Mouse (Mus musculus) heart, embryonic 13.5 days (tissue): ENCODE results near the gene Dnah14. TPM values are rescaled to one million over a fixed set of nuclear protein-coding genes. Genes with fewer than 3 reads are reported as not detected.

Experiments used
- ATAC-seq: fragments of 200-750 bp; cut with Nextera tagmentation; 2 replicates; pipeline ENCODE4 v1.8.0; 2017; ENCODE audit warnings: moderate TSS enrichment; ENCODE audit not compliant: insufficient number of reproducible peaks, low FRiP score, low TSS enrichment; ENCODE audit errors: extremely low read depth
- H3K27ac ChIP-seq: fragments of 300-500 bp; sonication (generic); replicated peaks from 2 replicates; pipeline ENCODE4 v1.5.1; 2015; ENCODE audit warnings: moderate library complexity, mild to moderate bottlenecking, inconsistent platforms
- H3K27me3 ChIP-seq: fragments of 300-500 bp; sonication (generic); replicated peaks from 2 replicates; pipeline ENCODE4 v1.6.1; 2015; ENCODE audit warnings: mild to moderate bottlenecking, inconsistent platforms
- H3K36me3 ChIP-seq: fragments of 300-500 bp; sonication (generic); 2 replicates; pipeline ENCODE4 v1.6.1; 2015; ENCODE audit warnings: mild to moderate bottlenecking, inconsistent platforms
- H3K4me1 ChIP-seq: fragments of 300-500 bp; sonication (generic); 2 replicates; pipeline ENCODE4 v1.6.1; 2015; ENCODE audit warnings: inconsistent platforms
- H3K4me2 ChIP-seq: fragments of 300-500 bp; sonication (generic); 2 replicates; pipeline ENCODE4 v1.6.1; 2015; ENCODE audit warnings: inconsistent platforms, mild to moderate bottlenecking, moderate library complexity
- H3K4me3 ChIP-seq: fragments of 300-500 bp; sonication (generic); 2 replicates; pipeline ENCODE4 v1.5.1; 2015; ENCODE audit warnings: moderate library complexity, mild to moderate bottlenecking, inconsistent platforms
- H3K9ac ChIP-seq: fragments of 300-500 bp; sonication (generic); 2 replicates; pipeline ENCODE4 v1.6.1; 2015; ENCODE audit warnings: inconsistent platforms, mild to moderate bottlenecking, moderate library complexity
- H3K9me3 ChIP-seq: fragments of 300-500 bp; sonication (generic); 2 replicates; pipeline ENCODE4 v1.6.1; 2016; ENCODE audit warnings: inconsistent platforms
- WGBS: fragments of 180-500 bp; shearing (Covaris S2); methylation state at CpG from one replicate; pipeline ENCODE4 v1.1.7; 2015; ENCODE audit warnings: mixed read lengths; 5-methylcytosine and 5-hydroxymethylcytosine counted together
- polyA plus RNA-seq: library from polyadenylated mRNA; unstranded; fragments of >200 nt; fragmentation: Nextera tagmentation; extraction: Ambion mirVana; gene quantifications from 2 replicates; pipeline ENCODE4 v1.2.1, GENCODE M21; 2015

Dnah14 gene
- polyA plus RNA-seq, 1 experiment from 2014 or later = 0.83 TPM

- Histone ChIP-seq H3K9me3 (no peaks in the 10 kb centered on the region), H3K4me1 (peaks cover 10% of the 10 kb centered on the region), H3K27ac (peak overlapping the region; percentile 56; the same call in 1 of the 2 replicates), H3K4me2 (no peak overlapping the region), H3K4me3 (no peak overlapping the region), H3K27me3 (no peaks in the 10 kb centered on the region), H3K9ac (no peak overlapping the region), H3K36me3 (no peaks in the 10 kb centered on the region)
- ATAC-seq = no peak
- 45% methylated on average over 2 of the region's 2 CpGs for WGBS
Measured at GRCm38 (mm10) chr1:181793541-181793940, 217.2 kb downstream of the Dnah14 start.

GRCm38 (mm10) chr1:181799911-181800310, 223.6 kb downstream of the Dnah14 start:
- ATAC-seq = no peak
- H3K27me3 ChIP-seq = no peaks in the 10 kb centered on the region
- H3K4me3 ChIP-seq = no peak overlapping the region
- H3K27ac ChIP-seq = no peak overlapping the region
- H3K4me1 ChIP-seq = no peaks in the 10 kb centered on the region
- no peak overlapping the region for H3K4me2 ChIP-seq
- H3K9ac ChIP-seq = no peak overlapping the region
- WGBS = 70% methylated on average over 3 of the region's 3 CpGs
- H3K9me3 ChIP-seq = no peaks in the 10 kb centered on the region
- H3K36me3 ChIP-seq = no peaks in the 10 kb centered on the region

GRCm38 (mm10) chr1:181800667-181801066, 224.3 kb downstream of the Dnah14 start:
- Histone ChIP-seq H3K27me3 (no peaks in the 10 kb centered on the region), H3K4me2 (no peak overlapping the region), H3K9me3 (no peaks in the 10 kb centered on the region), H3K9ac (no peak overlapping the region), H3K27ac (no peak overlapping the region), H3K4me1 (no peaks in the 10 kb centered on the region), H3K36me3 (no peaks in the 10 kb centered on the region), H3K4me3 (no peak overlapping the region)
- 76% methylated on average over 4 of the region's 4 CpGs for WGBS
- no peak for ATAC-seq

- H3K27me3 ChIP-seq = no peaks in the 10 kb centered on the region
- H3K36me3 ChIP-seq = peaks cover 50% of the 10 kb centered on the region
- H3K9me3 ChIP-seq = no peaks in the 10 kb centered on the region
- no peak overlapping the region for H3K27ac ChIP-seq
- no peak overlapping the region for H3K4me3 ChIP-seq
- no peak overlapping the region for H3K4me2 ChIP-seq
- no peak for ATAC-seq
- no peaks in the 10 kb centered on the region for H3K4me1 ChIP-seq
- 89% methylated on average over 18 of the region's 18 CpGs for WGBS
- no peak overlapping the region for H3K9ac ChIP-seq
Measured at GRCm38 (mm10) chr1:181811481-181812223, 235.3 kb downstream of the Dnah14 start.

- H3K9me3 ChIP-seq = no peaks in the 10 kb centered on the region
- no peaks in the 10 kb centered on the region for H3K27me3 ChIP-seq
- no peak overlapping the region for H3K9ac ChIP-seq
- no peak overlapping the region for H3K27ac ChIP-seq
- ATAC-seq = no peak
- WGBS = 85% methylated on average over 7 of the region's 7 CpGs
- no peaks in the 10 kb centered on the region for H3K4me1 ChIP-seq
- no peak overlapping the region for H3K4me2 ChIP-seq
- peaks cover 100% of the 10 kb centered on the region for H3K36me3 ChIP-seq
- no peak overlapping the region for H3K4me3 ChIP-seq
Measured at GRCm38 (mm10) chr1:181826716-181827115, 250.4 kb downstream of the Dnah14 start.

GRCm38 (mm10) chr1:181828365-181828764, 252.0 kb downstream of the Dnah14 start:
- Histone ChIP-seq H3K27me3 (no peaks in the 10 kb centered on the region), H3K4me2 (no peak overlapping the region), H3K4me3 (no peak overlapping the region), H3K4me1 (no peaks in the 10 kb centered on the region), H3K27ac (no peak overlapping the region), H3K9ac (no peak overlapping the region), H3K36me3 (peaks cover 100% of the 10 kb centered on the region), H3K9me3 (no peaks in the 10 kb centered on the region)
- no peak for ATAC-seq
- 91% methylated on average over 5 of the region's 5 CpGs for WGBS

GRCm38 (mm10) chr1:181832720-181833119, 256.4 kb downstream of the Dnah14 start:
- H3K27ac ChIP-seq = no peak overlapping the region
- H3K9me3 ChIP-seq = no peaks in the 10 kb centered on the region
- no peak overlapping the region for H3K4me2 ChIP-seq
- ATAC-seq = no peak
- H3K36me3 ChIP-seq = peaks cover 97% of the 10 kb centered on the region
- H3K4me3 ChIP-seq = no peak overlapping the region
- H3K27me3 ChIP-seq = no peaks in the 10 kb centered on the region
- no peak overlapping the region for H3K9ac ChIP-seq
- WGBS = 87% methylated on average over 5 of the region's 5 CpGs
- H3K4me1 ChIP-seq = no peaks in the 10 kb centered on the region

GRCm38 (mm10) chr1:181833143-181833542, 256.8 kb downstream of the Dnah14 start:
- H3K4me1 ChIP-seq = 0 out of 2 replicates have a peak, but pooled peaks cover 4% of the 10 kb centered on the region
- no peaks in the 10 kb centered on the region for H3K27me3 ChIP-seq
- ATAC-seq = no peak
- no peak overlapping the region for H3K9ac ChIP-seq
- no peak overlapping the region for H3K4me2 ChIP-seq
- WGBS = 59% methylated on average over 6 of the region's 6 CpGs
- H3K4me3 ChIP-seq = no peak overlapping the region
- no peak overlapping the region for H3K27ac ChIP-seq
- H3K36me3 ChIP-seq = peaks cover 96% of the 10 kb centered on the region
- H3K9me3 ChIP-seq = no peaks in the 10 kb centered on the region

GRCm38 (mm10) chr1:181838111-181838510, 261.8 kb downstream of the Dnah14 start:
- Histone ChIP-seq H3K36me3 (peaks cover 49% of the 10 kb centered on the region), H3K27me3 (no peaks in the 10 kb centered on the region), H3K9me3 (no peaks in the 10 kb centered on the region), H3K27ac (no peak overlapping the region), H3K4me2 (no peak overlapping the region), H3K4me3 (no peak overlapping the region), H3K4me1 (peaks cover 37% of the 10 kb centered on the region), H3K9ac (no peak overlapping the region)
- ATAC-seq = no peak
- 80% methylated on average over 5 of the region's 5 CpGs for WGBS

- H3K4me1 ChIP-seq = peaks cover 41% of the 10 kb centered on the region
- H3K4me2 ChIP-seq = peak overlapping the region; percentile 91
- H3K27ac ChIP-seq = peak overlapping the region; percentile 24; the same call in 1 of the 2 replicates
- 7% methylated on average over 6 of the region's 6 CpGs for WGBS
- H3K36me3 ChIP-seq = peaks cover 31% of the 10 kb centered on the region
- H3K27me3 ChIP-seq = no peaks in the 10 kb centered on the region
- no peak for ATAC-seq
- H3K9ac ChIP-seq = peak overlapping the region; percentile 71
- H3K9me3 ChIP-seq = no peaks in the 10 kb centered on the region
- H3K4me3 ChIP-seq = peak overlapping the region; percentile 75
Measured at GRCm38 (mm10) chr1:181839746-181840366, 263.5 kb downstream of the Dnah14 start.

GRCm38 (mm10) chr1:181841396-181841795, 265.0 kb downstream of the Dnah14 start:
- WGBS = under 1% methylated on average over 16 of the region's 16 CpGs
- Histone ChIP-seq H3K36me3 (peaks cover 16% of the 10 kb centered on the region), H3K4me2 (peak overlapping the region; percentile 91), H3K4me1 (peaks cover 41% of the 10 kb centered on the region), H3K9me3 (no peaks in the 10 kb centered on the region), H3K4me3 (peak overlapping the region; percentile 75), H3K27ac (peak overlapping the region; percentile 98), H3K27me3 (no peaks in the 10 kb centered on the region), H3K9ac (peak overlapping the region; percentile 95)
- no peak for ATAC-seq
